Comparison of ENCODE assay signal across 18 mouse cellular contexts in genomic region chr1:37884451-37884850, GRCm38 (mm10). TPM values are rescaled to one million over a fixed set of nuclear protein-coding genes. Genes with fewer than 3 reads are reported as not detected.
A peak's percentile ranks its signal among the peaks of the same experiment; 100 is the strongest.
DNase-seq lines count a peak whose midpoint lies in the region; ATAC-seq and TF ChIP-seq lines count a peak whose summit lies in the region.
"Had no signal": no experiment of that assay in that cellular context is flagged by ENCODE, and none has a peak within 500 bp of the region (broad histone marks: within the 10 kb centered on the region; RNA-seq: fewer than 3 reads in every experiment).

No protein-coding gene starts in this region.

- ATAC-seq in lung, embryonic 14.5 days (ENCODE audit: insufficient read depth): no peak
- no peak for ATAC-seq in hindbrain, postnatal 0 days

- H3K36me3 ChIP-seq in lung, embryonic 14.5 days (ENCODE audit: insufficient read depth): peaks cover 23% of the 10 kb centered on the region
- H3K36me3 ChIP-seq in hindbrain, postnatal 0 days (ENCODE audit: insufficient read depth, low read length): peaks cover 5% of the 10 kb centered on the region; the same call in 1 of the 2 replicates

- H3K4me3 ChIP-seq in lung, embryonic 14.5 days (ENCODE audit: low read depth, low read length): no peak overlapping the region
- H3K4me3 ChIP-seq in hindbrain, postnatal 0 days (ENCODE audit: low read length): no peak overlapping the region
- H3K4me3 ChIP-seq: limb, embryonic 15.5 days had no signal

- H3K27me3 ChIP-seq in lung, embryonic 14.5 days (ENCODE audit: insufficient read depth, low read length): no peaks in the 10 kb centered on the region
- no peaks in the 10 kb centered on the region for H3K27me3 ChIP-seq in hindbrain, postnatal 0 days (ENCODE audit: insufficient read depth, low read length)
- H3K27me3 ChIP-seq: limb, embryonic 15.5 days had no signal

- H3K4me1 ChIP-seq in lung, embryonic 14.5 days (ENCODE audit: insufficient read depth): peaks cover 5% of the 10 kb centered on the region; the same call in 1 of the 2 replicates
- H3K4me1 ChIP-seq in hindbrain, postnatal 0 days (ENCODE audit: insufficient read depth, low read length): peaks cover 5% of the 10 kb centered on the region; the same call in 1 of the 2 replicates

- no peaks in the 10 kb centered on the region for H3K9me3 ChIP-seq in lung, embryonic 14.5 days (ENCODE audit: low read depth, low read length)
- no peaks in the 10 kb centered on the region for H3K9me3 ChIP-seq in hindbrain, postnatal 0 days (ENCODE audit: low read length)
- H3K9me3 ChIP-seq: limb, embryonic 15.5 days had no signal

- no peak overlapping the region for H3K4me2 ChIP-seq in lung, embryonic 14.5 days
- no peak overlapping the region for H3K4me2 ChIP-seq in hindbrain, postnatal 0 days (ENCODE audit: low read depth, low read length)
- H3K4me2 ChIP-seq: limb, embryonic 15.5 days; midbrain, embryonic 11.5 days had no signal

- DNase-seq in lung, embryonic 14.5 days: peak; percentile 19
- no peak for DNase-seq in lung, postnatal 14 days
- DNase-seq in MN1 (ENCODE audit: low spot score): peak; percentile 36
- peak; percentile 78 for DNase-seq in induced T-regulatory cell, adult 2 months (ENCODE audit: low read depth)
- DNase-seq in natural killer cell, adult 2 months (ENCODE audit: low spot score in 2 of 2): peak; percentile 10 to 35
- no peak for DNase-seq in ovary, postnatal 10 days (ENCODE audit: low spot score)
- no peak for DNase-seq in layer of hippocampus, postnatal 10 days (ENCODE audit: low spot score in 2 of 2)
- DNase-seq in hindbrain, postnatal 0 days (ENCODE audit: low spot score): no peak
- DNase-seq: adrenal gland, postnatal 14 days; cerebellum, adult 9-11 months; gastrocnemius, postnatal 14 days; kidney, adult 18-20 months; layer of hippocampus, adult 9-11 months; thymus, postnatal 14 days had no signal

- no peak overlapping the region for H3K27ac ChIP-seq in lung, embryonic 14.5 days (ENCODE audit: low read depth)
- H3K27ac ChIP-seq in hindbrain, postnatal 0 days: no peak overlapping the region
- H3K27ac ChIP-seq: limb, embryonic 15.5 days had no signal

- no peak overlapping the region for H3K9ac ChIP-seq in lung, embryonic 14.5 days
- no peak overlapping the region for H3K9ac ChIP-seq in hindbrain, postnatal 0 days (replicated peaks; ENCODE audit: low read length)
- H3K9ac ChIP-seq: limb, embryonic 15.5 days had no signal

- 73% methylated on average over 4 of the region's 4 CpGs for WGBS in lung, embryonic 14.5 days
- 81% methylated on average over 4 of the region's 4 CpGs for WGBS in hindbrain, postnatal 0 days

- no peak for TF ChIP-seq CTCF in lung, embryonic 14.5 days (IDR thresholded peaks at IDR 0.05; ENCODE audit: low read depth)
- no peak for TF ChIP-seq CTCF in hindbrain, postnatal 0 days (IDR thresholded peaks at IDR 0.05; ENCODE audit: low read depth)

RNA-seq across cellular contexts. Expression of gene Mitd1, which starts 5.8 kb away (rescaled TPM):
- 24.2 and 26.4 TPM in 2 replicates for polyA plus RNA-seq in lung, embryonic 14.5 days (2014; fragmentation: Nextera tagmentation; extraction: Ambion mirVana)
- total RNA-seq in layer of hippocampus, postnatal 10 days (2021): 10 to 100 TPM; 11.9 to 13.7 TPM
- 4.1 and 8.3 TPM in 2 replicates for total RNA-seq in hindbrain, postnatal 0 days (2014; rRNA removed)
- polyA plus RNA-seq in hindbrain, postnatal 0 days (2015; fragmentation: Nextera tagmentation; extraction: Ambion mirVana): 8.2 and 10.1 TPM in 2 replicates

RNA-seq across cellular contexts. Expression of gene Mrpl30, which starts 5.8 kb away (rescaled TPM):
- 247 and 261 TPM in 2 replicates for polyA plus RNA-seq in lung, embryonic 14.5 days (2014; fragmentation: Nextera tagmentation; extraction: Ambion mirVana)
- total RNA-seq in layer of hippocampus, postnatal 10 days (2021): 100 to 1,000 TPM; 142 to 164 TPM
- 45.2 and 50.5 TPM in 2 replicates for total RNA-seq in hindbrain, postnatal 0 days (2014; rRNA removed)
- polyA plus RNA-seq in hindbrain, postnatal 0 days (2015; fragmentation: Nextera tagmentation; extraction: Ambion mirVana): 291 and 298 TPM in 2 replicates

RNA-seq across cellular contexts. Expression of gene Lipt1, which starts 12.9 kb away (rescaled TPM):
- 7.2 and 9.4 TPM in 2 replicates for polyA plus RNA-seq in lung, embryonic 14.5 days (2014; fragmentation: Nextera tagmentation; extraction: Ambion mirVana)
- total RNA-seq in layer of hippocampus, postnatal 10 days (2021): 1 to 10 TPM; 7.0 to 7.5 TPM
- total RNA-seq in hindbrain, postnatal 0 days (2014; rRNA removed): 9.4 and 14.2 TPM in 2 replicates
- polyA plus RNA-seq in hindbrain, postnatal 0 days (2015; fragmentation: Nextera tagmentation; extraction: Ambion mirVana): 6.4 and 7.0 TPM in 2 replicates

RNA-seq across cellular contexts. Expression of gene Tsga10, which starts 18.2 kb away (rescaled TPM):
- 7.7 TPM in 2 replicates for polyA plus RNA-seq in lung, embryonic 14.5 days (2014; fragmentation: Nextera tagmentation; extraction: Ambion mirVana)
- total RNA-seq in layer of hippocampus, postnatal 10 days (2021): 10 to 100 TPM; 15.3 to 18.0 TPM
- 6.6 and 7.0 TPM in 2 replicates for total RNA-seq in hindbrain, postnatal 0 days (2014; rRNA removed)
- polyA plus RNA-seq in hindbrain, postnatal 0 days (2015; fragmentation: Nextera tagmentation; extraction: Ambion mirVana): 8.1 and 8.2 TPM in 2 replicates

RNA-seq across cellular contexts. Expression of gene Lyg2, which starts 31.8 kb away (rescaled TPM):
- not detected in 2 replicates for polyA plus RNA-seq in lung, embryonic 14.5 days (2014; fragmentation: Nextera tagmentation; extraction: Ambion mirVana)
- total RNA-seq in layer of hippocampus, postnatal 10 days (2021): not detected
- total RNA-seq in hindbrain, postnatal 0 days (2014; rRNA removed): not detected in 2 replicates
- not detected in 2 replicates for polyA plus RNA-seq in hindbrain, postnatal 0 days (2015; fragmentation: Nextera tagmentation; extraction: Ambion mirVana)
- total RNA-seq: adrenal gland, postnatal 14 days; gastrocnemius, postnatal 14 days; heart, postnatal 25 days had no signal
- polyA plus RNA-seq: limb, embryonic 15.5 days; midbrain, embryonic 11.5 days; neural tube, embryonic 14.5 days had no signal

Comparison
In these comparisons a context has a peak if more than half of its experiments do, and no peak if none do; other contexts are left out.
1. DNase-seq: peak in lung, embryonic 14.5 days (single experiment), MN1 (single experiment), induced T-regulatory cell, adult 2 months (single experiment) and natural killer cell, adult 2 months (2 of 2); none in lung, postnatal 14 days (single experiment), ovary, postnatal 10 days (single experiment), layer of hippocampus, postnatal 10 days (0 of 2) and hindbrain, postnatal 0 days (single experiment).